Mouse (Mus musculus) limb, embryonic 15.5 days (tissue): Measurements from ENCODE around the gene Mndal. TPM values are rescaled to one million over a fixed set of nuclear protein-coding genes. Genes with fewer than 3 reads are reported as not detected.
"Not testable (repeated sequence)": the region's sequence is repeated elsewhere in the genome, so short reads cannot be mapped to it uniquely, and the experiment has no call there.

Source experiments
- ATAC-seq: fragments of 200-750 bp; cut with Nextera tagmentation; 2 replicates; pipeline ENCODE4 v1.8.0; 2017; ENCODE audit warnings: low read depth, moderate TSS enrichment; ENCODE audit not compliant: insufficient number of reproducible peaks, low FRiP score, low TSS enrichment
- H3K27ac ChIP-seq: fragments of 300-500 bp; sonication (generic); 2 replicates; pipeline ENCODE4 v1.5.1; 2015; ENCODE audit warnings: moderate library complexity, mild to moderate bottlenecking, inconsistent platforms
- H3K27me3 ChIP-seq: fragments of 300-500 bp; sonication (generic); 2 replicates; pipeline ENCODE4 v1.6.1; 2015; ENCODE audit warnings: inconsistent platforms
- H3K36me3 ChIP-seq: fragments of 300-500 bp; sonication (generic); 2 replicates; pipeline ENCODE4 v1.6.1; 2015; ENCODE audit warnings: inconsistent platforms
- H3K4me1 ChIP-seq: fragments of 300-500 bp; sonication (generic); 2 replicates; pipeline ENCODE4 v1.6.1; 2015; ENCODE audit warnings: inconsistent platforms
- H3K4me2 ChIP-seq: fragments of 300-500 bp; sonication (generic); 2 replicates; pipeline ENCODE4 v1.6.1; 2015; ENCODE audit warnings: mild to moderate bottlenecking, inconsistent platforms
- H3K4me3 ChIP-seq: fragments of 300-500 bp; sonication (generic); 2 replicates; pipeline ENCODE4 v1.5.1; 2015; ENCODE audit warnings: mild to moderate bottlenecking, inconsistent platforms
- H3K9ac ChIP-seq: fragments of 300-500 bp; sonication (generic); 2 replicates; pipeline ENCODE4 v1.6.1; 2015; ENCODE audit warnings: inconsistent platforms
- H3K9me3 ChIP-seq: fragments of 300-500 bp; sonication (generic); 2 replicates; pipeline ENCODE4 v1.6.1; 2016; ENCODE audit warnings: inconsistent platforms
- WGBS: fragments of 180-500 bp; shearing (Covaris S2); methylation state at CpG from one replicate; pipeline ENCODE4 v1.1.7; 2015; 5-methylcytosine and 5-hydroxymethylcytosine counted together
- polyA plus RNA-seq: library from polyadenylated mRNA; unstranded; fragments of >200 nt; fragmentation: Nextera tagmentation; extraction: Ambion mirVana; gene quantifications from 2 replicates; pipeline ENCODE4 v1.2.1, GENCODE M21; 2015

Gene Mndal
- polyA plus RNA-seq, 1 experiment from 2014 or later = 2.4 TPM

DNA sequence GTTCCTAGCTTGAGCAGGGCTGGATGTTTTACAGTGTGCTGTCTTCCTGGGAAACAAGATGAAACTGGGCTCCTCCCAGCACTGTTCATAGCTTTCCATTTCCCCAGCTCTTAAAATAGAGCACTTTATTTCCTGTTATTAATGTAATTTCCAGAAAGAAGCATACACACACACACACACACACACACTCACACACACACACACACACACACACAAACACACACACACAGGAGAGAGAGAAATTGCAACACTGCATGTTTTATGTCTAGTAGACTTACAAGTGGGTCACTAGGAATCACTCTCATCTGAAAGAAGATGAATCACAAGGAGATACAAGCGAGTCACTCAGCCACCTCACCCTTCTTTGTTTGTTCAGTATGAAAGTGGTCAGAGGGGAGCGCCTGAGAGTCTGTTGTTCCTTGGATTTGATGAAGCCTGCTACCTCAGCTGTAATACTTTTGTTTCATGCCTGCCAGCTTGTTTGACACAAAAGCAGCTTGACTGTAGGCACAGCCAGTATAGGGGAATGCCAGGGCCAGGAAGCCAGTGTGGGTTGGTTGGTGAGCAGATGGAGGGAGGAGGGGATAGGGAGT is 139.5 kb downstream of the Mndal start:
- H3K4me3 ChIP-seq, H3K27ac ChIP-seq, H3K9me3 ChIP-seq, H3K27me3 ChIP-seq, H3K4me1 ChIP-seq, H3K4me2 ChIP-seq, H3K36me3 ChIP-seq, H3K9ac ChIP-seq, ATAC-seq: not testable (repeated sequence)
- 79% methylated on average over 2 of the region's 2 CpGs for WGBS

- H3K36me3 ChIP-seq, H3K27ac ChIP-seq, H3K27me3 ChIP-seq, ATAC-seq, H3K4me2 ChIP-seq, H3K4me1 ChIP-seq, H3K9me3 ChIP-seq, H3K4me3 ChIP-seq, H3K9ac ChIP-seq: not testable (repeated sequence)
- 52% methylated on average over 3 of the region's 3 CpGs for WGBS
Observed at GRCm38 (mm10) chr1:173802207-173802606, 140.1 kb downstream of the Mndal start.

- H3K27me3 ChIP-seq, H3K27ac ChIP-seq, ATAC-seq, H3K4me3 ChIP-seq, H3K4me2 ChIP-seq, H3K4me1 ChIP-seq, H3K36me3 ChIP-seq, H3K9me3 ChIP-seq, H3K9ac ChIP-seq: not testable (repeated sequence)
- WGBS = 79% methylated on average over 2 of the region's 2 CpGs
Observed at GRCm38 (mm10) chr1:173801791-173802190, 140.5 kb downstream of the Mndal start.

Other genes starting within 250 kb of the Mndal start
- 1.2 and 1.4 TPM in 2 replicates for gene Ifi207, start 200.7 kb downstream of the Mndal start, polyA plus RNA-seq
- gene Ifi204, start 175.5 kb downstream of the Mndal start, polyA plus RNA-seq = 2.9 and 3.1 TPM in 2 replicates
- 1.4 and 2.0 TPM in 2 replicates for gene Ifi211, start 29.4 kb downstream of the Mndal start, polyA plus RNA-seq
- 0.82 and 1.2 TPM in 2 replicates for gene Ifi203, start 181 bp upstream of the Mndal start, polyA plus RNA-seq
- 3.0 and 4.4 TPM in 2 replicates for gene Ifi202b, start 40.3 kb upstream of the Mndal start, polyA plus RNA-seq
- gene Ifi205, start 89.3 kb upstream of the Mndal start, polyA plus RNA-seq = 0.52 and 0.55 TPM in 2 replicates
- 0.14 TPM in 1 of 2 replicates, not detected in the other for gene Olfr433, start 98.2 kb upstream of the Mndal start, polyA plus RNA-seq
- gene Olfr432, start 106.7 kb upstream of the Mndal start, polyA plus RNA-seq = not detected in 2 replicates
- gene Olfr430, start 124.1 kb upstream of the Mndal start, polyA plus RNA-seq = not detected in 2 replicates
- not detected in 2 replicates for gene Olfr429, start 141.8 kb upstream of the Mndal start, polyA plus RNA-seq
- not detected in 2 replicates for gene Olfr427, start 154.4 kb upstream of the Mndal start, polyA plus RNA-seq
- not detected in 2 replicates for gene Olfr231, start 178.7 kb upstream of the Mndal start, polyA plus RNA-seq
- gene Olfr424, start 189.0 kb upstream of the Mndal start, polyA plus RNA-seq = not detected in 2 replicates
- not detected in 2 replicates for gene Olfr420, start 213.1 kb upstream of the Mndal start, polyA plus RNA-seq
- gene Spta1, start 230.3 kb upstream of the Mndal start, polyA plus RNA-seq = 0.20 and 0.38 TPM in 2 replicates